Mouse (Mus musculus) embryonic facial prominence, embryonic 13.5 days (tissue): ENCODE data around the gene Elp4. TPM values are rescaled to one million over a fixed set of nuclear protein-coding genes. Genes with fewer than 3 reads are reported as not detected.

Experiments used
- ATAC-seq: fragments of 200-750 bp; cut with Nextera tagmentation; 2 replicates; pipeline ENCODE4 v1.8.0; 2017; ENCODE audit warnings: low read depth; ENCODE audit not compliant: insufficient number of reproducible peaks, insufficient read depth, low FRiP score, low TSS enrichment
- H3K27ac ChIP-seq: fragments of 300-500 bp; sonication (generic); 2 replicates; pipeline ENCODE4 v1.5.1; 2015; ENCODE audit warnings: moderate library complexity, mild to moderate bottlenecking, inconsistent platforms
- H3K27me3 ChIP-seq: fragments of 300-500 bp; sonication (generic); 2 replicates; pipeline ENCODE4 v1.6.1; 2015; ENCODE audit warnings: mild to moderate bottlenecking, inconsistent platforms
- H3K36me3 ChIP-seq: fragments of 300-500 bp; sonication (generic); 2 replicates; pipeline ENCODE4 v1.6.1; 2015; ENCODE audit warnings: mild to moderate bottlenecking, inconsistent platforms
- H3K4me1 ChIP-seq: fragments of 300-500 bp; sonication (generic); 2 replicates; pipeline ENCODE4 v1.6.1; 2015; ENCODE audit warnings: inconsistent platforms
- H3K4me2 ChIP-seq: fragments of 300-500 bp; sonication (generic); 2 replicates; pipeline ENCODE4 v1.6.1; 2015; ENCODE audit warnings: moderate library complexity, mild to moderate bottlenecking, inconsistent platforms
- H3K4me3 ChIP-seq: fragments of 300-500 bp; sonication (generic); 2 replicates; pipeline ENCODE4 v1.5.1; 2015; ENCODE audit warnings: mild to moderate bottlenecking, inconsistent platforms
- H3K9ac ChIP-seq: fragments of 300-500 bp; sonication (generic); 2 replicates; pipeline ENCODE4 v1.6.1; 2015; ENCODE audit warnings: mild to moderate bottlenecking, inconsistent platforms
- H3K9me3 ChIP-seq: fragments of 300-500 bp; sonication (generic); 2 replicates; pipeline ENCODE4 v1.6.1; 2016; ENCODE audit warnings: inconsistent platforms
- WGBS: fragments of 180-500 bp; shearing (Covaris S2); methylation state at CpG from one replicate; pipeline ENCODE4 v1.1.7; 2015; ENCODE audit warnings: mixed read lengths; 5-methylcytosine and 5-hydroxymethylcytosine counted together
- polyA plus RNA-seq: library from polyadenylated mRNA; unstranded; fragments of >200 nt; fragmentation: Nextera tagmentation; extraction: Ambion mirVana; gene quantifications from 2 replicates; pipeline ENCODE4 v1.2.1, GENCODE M21; 2015

The Elp4 gene
- polyA plus RNA-seq, 1 experiment from 2014 or later: 38.9 TPM

DNA sequence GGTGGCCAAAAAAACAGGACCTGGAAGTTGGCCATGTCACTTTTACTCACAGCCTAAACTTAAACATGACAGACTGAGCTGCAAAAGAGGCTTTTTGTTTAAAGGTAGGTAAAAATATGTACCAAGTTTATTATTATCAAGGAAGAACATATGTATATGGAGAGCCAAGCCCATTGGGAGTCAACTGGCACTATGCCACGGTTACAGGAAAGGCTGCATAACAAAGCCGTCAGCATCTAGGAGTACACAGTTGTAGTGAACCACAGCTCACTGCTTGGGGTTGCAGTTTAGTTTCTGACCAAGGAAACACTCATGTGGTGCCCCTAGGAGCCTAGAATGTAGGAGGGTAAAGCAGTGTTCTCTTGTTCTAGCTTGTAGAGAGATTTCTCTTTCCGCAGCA is 195.2 kb downstream of the Elp4 start:
- no peaks in the 10 kb centered on the region for H3K27me3 ChIP-seq
- no peak overlapping the region for H3K4me3 ChIP-seq
- H3K9ac ChIP-seq: no peak overlapping the region
- no peak overlapping the region for H3K27ac ChIP-seq
- no peaks in the 10 kb centered on the region for H3K9me3 ChIP-seq
- 72% methylated on average over 3 of the region's 3 CpGs for WGBS
- H3K4me1 ChIP-seq: 0 out of 2 replicates have a peak, but pooled peaks cover 8% of the 10 kb centered on the region
- H3K4me2 ChIP-seq: no peak overlapping the region
- H3K36me3 ChIP-seq: peaks cover 4% of the 10 kb centered on the region; the same call in 1 of the 2 replicates
- no peak for ATAC-seq

DNA sequence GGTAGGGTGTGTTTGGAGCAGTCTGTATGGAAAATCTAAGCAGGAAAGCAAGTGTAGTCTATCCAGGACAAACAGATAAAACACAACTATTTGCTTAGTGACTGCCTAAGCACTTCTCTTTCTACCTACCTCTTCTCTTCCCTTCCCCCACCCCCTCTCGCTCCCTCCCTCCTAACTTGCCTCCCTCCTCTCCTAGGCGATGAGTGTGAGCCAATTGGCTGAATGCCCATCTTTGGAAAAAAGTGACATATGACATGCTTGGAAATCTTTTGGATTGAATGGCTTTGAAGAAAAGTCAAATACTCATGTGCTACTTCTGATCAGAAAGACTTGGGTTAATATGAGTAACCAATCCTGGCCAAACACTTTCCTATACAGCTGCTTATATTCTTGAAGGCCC is 199.0 kb downstream of the Elp4 start:
- Histone ChIP-seq H3K27ac (no peak overlapping the region), H3K4me3 (no peak overlapping the region), H3K36me3 (peaks cover 3% of the 10 kb centered on the region; the same call in 1 of the 2 replicates), H3K9me3 (no peaks in the 10 kb centered on the region), H3K4me2 (no peak overlapping the region), H3K9ac (no peak overlapping the region), H3K4me1 (0 out of 2 replicates have a peak, but pooled peaks cover 8% of the 10 kb centered on the region), H3K27me3 (no peaks in the 10 kb centered on the region)
- no peak for ATAC-seq
- WGBS: 67% methylated on average over 2 of the region's 2 CpGs

DNA sequence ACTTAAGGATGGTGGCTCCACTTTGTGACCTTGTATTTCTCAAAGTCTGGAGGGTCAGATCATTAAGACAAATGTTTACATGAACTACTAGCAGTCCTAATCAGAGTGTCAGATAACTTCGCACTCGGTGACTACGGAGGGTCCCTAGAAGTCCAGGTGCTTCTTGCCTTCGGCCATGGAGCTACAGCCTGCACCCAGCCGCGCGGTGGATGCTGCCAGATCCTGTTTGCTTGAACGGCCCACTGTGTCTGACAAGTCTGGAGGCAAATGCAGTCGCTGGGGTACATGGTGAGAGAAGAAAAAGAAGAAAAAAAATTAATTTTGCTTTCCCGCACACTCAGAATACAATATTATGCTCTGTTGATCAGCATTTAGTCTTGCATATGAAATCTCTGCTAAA is 201.8 kb downstream of the Elp4 start:
- Histone ChIP-seq H3K36me3 (peaks cover 3% of the 10 kb centered on the region; the same call in 1 of the 2 replicates), H3K9ac (no peak overlapping the region), H3K9me3 (no peaks in the 10 kb centered on the region), H3K27me3 (no peaks in the 10 kb centered on the region), H3K4me3 (no peak overlapping the region), H3K27ac (no peak overlapping the region), H3K4me2 (no peak overlapping the region), H3K4me1 (0 out of 2 replicates have a peak, but pooled peaks cover 4% of the 10 kb centered on the region)
- WGBS: 79% methylated on average over 10 of the region's 10 CpGs
- ATAC-seq: no peak

DNA sequence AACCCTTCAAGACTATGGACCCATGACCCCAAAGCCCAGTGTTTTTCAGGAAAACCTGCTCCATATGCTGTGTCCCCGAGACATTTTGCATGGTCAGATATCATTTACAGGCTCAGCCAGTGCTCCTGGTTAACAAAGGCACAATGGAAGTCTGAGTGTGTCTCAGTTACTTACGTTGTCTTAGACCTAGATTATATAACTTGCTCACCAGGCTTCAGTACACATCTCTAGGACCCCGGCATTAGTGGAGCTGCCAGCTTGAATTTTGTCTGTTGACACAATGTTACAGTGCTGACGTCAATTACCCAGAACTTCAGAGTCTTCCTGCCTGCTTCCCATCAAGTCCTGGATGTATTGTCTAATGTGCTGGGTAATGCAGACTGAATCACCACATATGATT is 202.6 kb downstream of the Elp4 start:
- Histone ChIP-seq H3K4me1 (0 out of 2 replicates have a peak, but pooled peaks cover 4% of the 10 kb centered on the region), H3K9me3 (no peaks in the 10 kb centered on the region), H3K4me3 (no peak overlapping the region), H3K4me2 (no peak overlapping the region), H3K9ac (no peak overlapping the region), H3K36me3 (peaks cover 3% of the 10 kb centered on the region; the same call in 1 of the 2 replicates), H3K27ac (no peak overlapping the region), H3K27me3 (no peaks in the 10 kb centered on the region)
- 43% methylated on average over 4 of the region's 4 CpGs for WGBS
- no peak for ATAC-seq

DNA sequence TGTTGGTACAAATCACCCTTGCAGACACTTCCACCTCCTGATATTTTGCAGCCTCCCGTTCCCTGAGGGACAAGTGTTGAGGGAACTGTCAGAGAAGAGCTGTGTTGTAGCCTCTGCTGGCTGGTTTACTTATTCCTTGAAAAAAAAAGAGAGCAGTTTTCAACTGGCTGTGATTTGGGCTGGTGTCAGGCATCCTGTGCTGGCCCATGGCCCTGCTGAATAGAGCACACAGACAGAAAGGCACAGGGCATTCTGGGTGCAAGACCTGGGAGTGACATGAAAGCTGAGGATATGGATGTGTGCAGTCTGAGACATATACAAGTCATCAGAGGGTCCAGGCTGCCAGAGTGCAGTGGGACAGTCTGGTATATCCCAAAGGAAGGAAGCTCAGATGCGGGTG is 205.7 kb downstream of the Elp4 start:
- no peaks in the 10 kb centered on the region for H3K9me3 ChIP-seq
- WGBS: 84% methylated on average over 2 of the region's 2 CpGs
- no peak for ATAC-seq
- H3K9ac ChIP-seq: no peak overlapping the region
- H3K4me3 ChIP-seq: no peak overlapping the region
- no peak overlapping the region for H3K4me2 ChIP-seq
- no peak overlapping the region for H3K27ac ChIP-seq
- 0 out of 2 replicates have a peak, but pooled peaks cover 2% of the 10 kb centered on the region for H3K27me3 ChIP-seq
- H3K36me3 ChIP-seq: peaks cover 3% of the 10 kb centered on the region; the same call in 1 of the 2 replicates
- H3K4me1 ChIP-seq: no peaks in the 10 kb centered on the region

DNA sequence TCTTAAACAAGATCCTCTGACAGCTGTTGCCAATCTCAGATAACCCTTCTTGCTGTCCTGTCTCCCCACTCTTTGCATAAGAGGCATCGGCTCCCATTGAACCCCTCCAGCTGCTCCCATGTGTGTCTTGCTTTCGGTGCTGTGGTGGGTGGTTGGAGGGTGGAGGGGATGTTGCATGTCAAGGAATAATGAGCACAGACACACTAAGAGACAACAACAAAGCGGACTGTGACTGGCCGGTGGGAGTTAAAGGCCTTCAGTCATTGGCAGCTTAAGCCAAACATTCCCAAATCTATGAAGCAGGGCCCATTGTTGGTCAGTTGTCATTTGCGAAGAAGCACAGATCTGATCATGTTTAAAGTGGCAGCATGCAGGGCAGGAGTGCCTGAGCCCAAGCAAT is 206.6 kb downstream of the Elp4 start:
- ATAC-seq: no peak
- 82% methylated on average over 5 of the region's 5 CpGs for WGBS
- Histone ChIP-seq H3K36me3 (peaks cover 3% of the 10 kb centered on the region; the same call in 1 of the 2 replicates), H3K4me2 (no peak overlapping the region), H3K9me3 (no peaks in the 10 kb centered on the region), H3K27me3 (peaks cover 10% of the 10 kb centered on the region), H3K27ac (no peak overlapping the region), H3K9ac (no peak overlapping the region), H3K4me3 (no peak overlapping the region), H3K4me1 (no peaks in the 10 kb centered on the region)

DNA sequence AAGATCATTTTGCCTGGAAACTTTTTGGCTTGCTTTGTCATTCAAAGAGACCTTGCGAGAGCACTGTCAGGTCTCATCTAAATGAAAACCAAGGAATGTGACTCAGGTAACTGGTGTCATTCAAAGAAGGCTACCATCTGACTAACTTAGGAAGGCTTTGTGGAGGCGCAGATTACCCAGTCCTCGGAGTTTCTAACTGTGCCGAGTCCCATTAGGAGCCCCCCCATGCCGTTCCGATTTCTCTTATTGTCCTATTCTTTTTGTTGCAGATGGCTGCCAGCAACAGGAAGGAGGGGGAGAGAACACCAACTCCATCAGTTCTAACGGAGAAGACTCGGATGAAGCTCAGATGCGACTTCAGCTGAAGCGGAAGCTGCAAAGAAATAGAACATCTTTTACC is 213.1 kb downstream of the Elp4 start:
- WGBS: 12% methylated on average over 10 of the region's 10 CpGs
- peaks cover 18% of the 10 kb centered on the region for H3K4me1 ChIP-seq
- H3K4me3 ChIP-seq: no peak overlapping the region

DNA sequence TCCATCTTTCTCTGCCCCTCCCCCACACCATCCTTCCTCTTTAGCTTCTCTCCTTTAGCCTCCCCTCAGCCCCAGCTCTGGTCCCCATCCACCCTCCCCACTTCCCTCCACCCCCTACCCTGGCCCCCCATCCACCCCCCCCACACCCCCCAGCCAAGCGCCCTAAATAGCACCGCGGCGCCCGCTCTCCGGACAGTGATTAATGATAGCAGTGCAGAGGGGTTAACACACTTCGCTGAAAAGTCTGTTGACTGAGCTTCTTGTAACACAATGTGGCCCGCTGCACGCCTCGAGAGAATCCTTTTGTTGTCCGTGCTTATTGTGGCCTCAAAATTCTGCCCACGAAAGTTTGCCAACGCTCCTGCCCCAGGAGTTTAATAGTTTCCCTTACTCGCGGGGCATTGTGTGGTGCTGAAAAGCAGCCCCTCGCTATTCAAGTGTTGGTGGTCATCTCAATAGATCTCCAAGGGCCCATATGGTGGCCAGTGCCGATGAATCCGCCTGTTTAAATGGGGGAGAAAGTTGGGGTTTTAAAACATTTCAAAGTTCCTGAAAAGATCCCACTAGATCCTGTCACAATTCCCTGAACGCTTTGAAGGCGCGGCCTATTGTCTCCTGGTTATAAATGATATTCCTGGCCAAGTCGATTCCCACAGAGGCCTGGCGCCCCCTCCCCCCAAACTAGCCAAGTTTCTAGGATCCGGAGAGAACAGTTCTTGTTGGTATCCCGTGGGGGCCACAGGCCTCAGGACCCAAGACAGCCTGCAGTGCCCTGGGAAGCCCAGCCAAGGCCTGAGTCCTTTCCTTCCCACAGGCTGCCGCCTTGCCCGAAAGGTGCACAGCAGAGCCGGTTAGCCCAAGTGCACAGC is 214.4 kb downstream of the Elp4 start:
- Histone ChIP-seq H3K9me3 (no peaks in the 10 kb centered on the region), H3K27me3 (peaks cover 88% of the 10 kb centered on the region), H3K27ac (no peak overlapping the region), H3K9ac (no peak overlapping the region), H3K4me2 (peak overlapping the region; percentile 38; the same call in 1 of the 2 replicates), H3K4me1 (peaks cover 18% of the 10 kb centered on the region), H3K36me3 (no peaks in the 10 kb centered on the region), H3K4me3 (0 out of 2 replicates have a peak overlapping the region, but pooled peaks have one; percentile 13)
- no peak for ATAC-seq
- 6% methylated on average over 28 of the region's 28 CpGs for WGBS

More for the DNA sequence above, 213.1 kb downstream of the Elp4 start:
- peaks cover 75% of the 10 kb centered on the region for H3K27me3 ChIP-seq
- no peak overlapping the region for H3K27ac ChIP-seq
- H3K36me3 ChIP-seq: no peaks in the 10 kb centered on the region
- H3K9ac ChIP-seq: no peak overlapping the region
- no peak overlapping the region for H3K4me2 ChIP-seq
- H3K9me3 ChIP-seq: no peaks in the 10 kb centered on the region
- ATAC-seq: no peak

DNA sequence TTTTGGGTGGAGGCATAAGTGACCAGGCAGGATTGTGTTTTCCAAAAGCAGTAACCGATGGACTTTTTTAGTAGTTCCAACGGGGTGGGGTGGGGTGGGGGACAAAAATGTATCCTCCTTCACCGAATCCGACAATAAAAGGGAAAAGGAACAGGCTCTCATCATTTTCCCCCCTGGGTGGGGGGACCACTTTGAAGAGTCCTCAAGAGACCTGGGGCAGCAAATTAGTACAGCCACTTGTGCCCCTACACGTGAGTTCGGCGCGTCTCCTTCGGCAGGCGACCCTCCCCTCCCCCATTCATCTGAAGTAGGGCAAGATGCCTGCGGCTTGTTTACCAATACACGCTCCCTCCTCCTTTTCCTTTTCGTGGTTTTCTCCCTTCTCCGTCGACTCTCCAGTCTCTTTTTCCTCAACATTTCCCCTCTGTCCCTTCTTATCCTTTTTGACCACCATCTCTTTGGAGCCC is 215.0 kb downstream of the Elp4 start:
- Histone ChIP-seq H3K9ac (no peak overlapping the region), H3K4me3 (peak overlapping the region; percentile 13; the same call in 1 of the 2 replicates), H3K4me2 (peak overlapping the region; percentile 38), H3K27ac (no peak overlapping the region), H3K9me3 (no peaks in the 10 kb centered on the region), H3K36me3 (no peaks in the 10 kb centered on the region), H3K4me1 (peaks cover 18% of the 10 kb centered on the region), H3K27me3 (peaks cover 93% of the 10 kb centered on the region)
- under 1% methylated on average over 15 of the region's 15 CpGs for WGBS
- no peak for ATAC-seq

DNA sequence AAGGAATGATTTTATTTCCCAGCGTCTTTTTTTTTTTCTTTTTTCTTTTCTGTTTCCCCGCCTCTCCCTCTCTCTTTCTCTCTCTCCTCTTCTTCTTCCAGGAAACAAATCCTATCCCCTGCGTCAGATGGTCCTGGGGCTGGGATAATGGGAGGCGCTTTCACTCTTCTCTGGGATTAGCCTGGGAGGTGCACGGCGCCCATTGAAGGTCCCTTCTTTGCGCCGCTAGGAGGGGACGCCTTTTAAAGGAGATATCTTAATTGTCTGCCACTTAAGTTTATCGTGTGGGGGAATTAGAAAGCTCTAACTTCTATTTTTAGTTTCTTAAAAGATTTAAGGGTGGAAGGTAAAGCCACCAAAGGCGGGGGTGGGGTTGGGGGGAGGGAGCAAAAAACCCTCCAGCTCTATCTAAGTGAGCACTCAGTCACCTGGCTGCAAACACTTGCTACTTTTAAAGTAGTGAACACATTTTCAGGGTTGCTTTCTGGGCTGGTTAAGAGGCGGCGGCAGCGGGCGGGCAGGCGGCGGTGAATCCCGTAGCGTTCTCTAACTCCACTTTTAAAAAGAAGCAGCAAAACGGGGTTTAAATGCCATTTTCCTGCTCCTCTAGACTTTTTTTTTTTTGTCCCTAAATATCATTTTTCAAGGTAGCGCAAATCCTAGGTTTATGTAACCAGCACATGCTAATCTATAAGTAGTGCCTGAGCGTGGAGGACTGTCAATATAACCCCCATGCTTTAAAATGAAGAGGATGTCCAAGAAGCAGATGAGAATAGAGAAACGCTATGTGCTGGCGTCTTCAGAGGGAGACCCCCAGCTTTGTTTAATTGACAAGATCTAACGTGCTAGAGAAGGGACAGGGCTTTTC is 215.7 kb downstream of the Elp4 start:
- H3K36me3 ChIP-seq: no peaks in the 10 kb centered on the region
- WGBS: 1% methylated on average over 25 of the region's 25 CpGs
- peaks cover 97% of the 10 kb centered on the region for H3K27me3 ChIP-seq
- peak overlapping the region; percentile 21 for H3K4me2 ChIP-seq
- no peak for ATAC-seq
- H3K4me1 ChIP-seq: peaks cover 18% of the 10 kb centered on the region
- H3K27ac ChIP-seq: no peak overlapping the region
- H3K4me3 ChIP-seq: peak overlapping the region; percentile 18
- H3K9me3 ChIP-seq: no peaks in the 10 kb centered on the region
- H3K9ac ChIP-seq: no peak overlapping the region

DNA sequence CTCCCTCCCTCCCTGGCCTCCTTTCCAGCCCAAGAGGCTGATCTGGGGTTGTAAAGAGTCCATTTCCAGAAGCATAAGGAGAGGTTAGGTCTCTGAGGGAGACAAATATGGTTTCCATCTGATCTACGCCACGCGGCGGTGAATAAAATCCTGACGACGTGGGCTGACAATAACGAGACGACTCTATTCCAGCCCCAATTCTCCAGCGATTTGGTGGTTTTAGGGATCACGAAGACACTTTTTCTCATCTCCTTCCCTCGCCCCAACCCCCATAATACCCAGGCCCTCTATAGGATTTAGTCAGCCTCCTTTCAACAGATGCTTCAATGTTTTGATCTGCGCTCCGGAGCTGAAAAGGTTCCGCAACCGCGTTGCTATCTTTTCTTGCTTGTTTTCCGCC is 216.4 kb downstream of the Elp4 start:
- H3K36me3 ChIP-seq: no peaks in the 10 kb centered on the region
- no peak overlapping the region for H3K9ac ChIP-seq
- H3K27ac ChIP-seq: no peak overlapping the region
- H3K4me1 ChIP-seq: peaks cover 18% of the 10 kb centered on the region
- H3K27me3 ChIP-seq: peaks cover 98% of the 10 kb centered on the region
- peak overlapping the region; percentile 18 for H3K4me3 ChIP-seq
- no peaks in the 10 kb centered on the region for H3K9me3 ChIP-seq
- H3K4me2 ChIP-seq: peak overlapping the region; percentile 21
- under 1% methylated on average over 17 of the region's 17 CpGs for WGBS
- ATAC-seq: no peak
